Mouse (Mus musculus) cerebellum, adult 2 months (tissue): ENCODE measurements around the gene Islr. TPM values are rescaled to one million over a fixed set of nuclear protein-coding genes. Genes with fewer than 3 reads are reported as not detected.
A peak's percentile ranks its signal among the peaks of the same experiment; 100 is the strongest.

Experiments
- DNase-seq, 2 experiments: peaks; one replicate each; pipeline ENCODE4 v3.0.0; 2021
- H3K27ac ChIP-seq: fragments of 200-500 bp; 2 replicates; pipeline ENCODE4 v1.5.1; 2012; ENCODE audit warnings: low read length, control low read depth, inconsistent platforms; ENCODE audit not compliant: insufficient read depth
- H3K27me3 ChIP-seq: fragments of 200-500 bp; 2 replicates; pipeline ENCODE4 v1.6.1; 2012; ENCODE audit warnings: inconsistent platforms, mild to moderate bottlenecking, low read length, moderate library complexity; ENCODE audit not compliant: control insufficient read depth, insufficient read depth
- H3K4me1 ChIP-seq: fragments of 200-500 bp; 2 replicates; pipeline ENCODE4 v1.6.1; 2011; ENCODE audit warnings: low read length; ENCODE audit not compliant: control insufficient read depth, insufficient read depth
- H3K4me3 ChIP-seq: fragments of 200-500 bp; replicated peaks from 2 replicates; pipeline ENCODE3; 2011; ENCODE audit warnings: mild to moderate bottlenecking, low read depth, low read length, control low read depth; ENCODE audit not compliant: insufficient read depth
- CTCF ChIP-seq: fragments of 200-500 bp; IDR thresholded peaks from 2 replicates; pipeline ENCODE4 v1.5.1; 2011; ENCODE audit warnings: low read depth, mild to moderate bottlenecking, control low read depth, low read length, moderate library complexity, borderline replicate concordance; ENCODE audit not compliant: insufficient read depth
- POLR2A ChIP-seq: fragments of 200-500 bp; IDR thresholded peaks from 2 replicates; pipeline ENCODE4 v1.6.1; 2011; ENCODE audit warnings: low read length, control low read depth, borderline replicate concordance; ENCODE audit not compliant: insufficient read depth
- WGBS: fragments of 180-500 bp; shearing (Covaris S2); methylation state at CpG from one replicate; pipeline ENCODE4 v1.1.7; 2018; 5-methylcytosine and 5-hydroxymethylcytosine counted together
- polyA plus RNA-seq: library from polyadenylated mRNA; depleted of rRNA; stranded (reverse); fragments of >200 nt; gene quantifications from 2 replicates; pipeline ENCODE4 v1.2.3, GENCODE M21; 2012

Gene Islr
- polyA plus RNA-seq, 1 experiment: 6.4 TPM

- DNase-seq: peak; percentile 76 to 78
- Histone ChIP-seq H3K4me3 (peak overlapping the region; percentile 34), H3K27ac (0 out of 2 replicates have a peak overlapping the region, but pooled peaks have one; percentile 22), H3K27me3 (no peaks in the 10 kb centered on the region), H3K4me1 (peaks cover 6% of the 10 kb centered on the region; the same call in 1 of the 2 replicates)
- 9% methylated on average over 25 of the region's 25 CpGs for WGBS
- peak; percentile 66 for TF ChIP-seq CTCF
- TF ChIP-seq POLR2A: no peak
Observed at GRCm38 (mm10) chr9:58247064-58247759, 43.1 kb upstream of the Islr start.

GRCm38 (mm10) chr9:58246083-58246591, 42.0 kb upstream of the Islr start:
- Histone ChIP-seq H3K4me1 (peaks cover 6% of the 10 kb centered on the region; the same call in 1 of the 2 replicates), H3K27ac (no peak overlapping the region), H3K4me3 (no peak overlapping the region), H3K27me3 (no peaks in the 10 kb centered on the region)
- WGBS: 80% methylated on average over 4 of the region's 4 CpGs
- no peak for TF ChIP-seq CTCF
- TF ChIP-seq POLR2A: no peak
- no peak for DNase-seq

- no peak overlapping the region for H3K27ac ChIP-seq
- WGBS: 94% methylated on average over 6 of the region's 6 CpGs
- no peak for TF ChIP-seq CTCF
- no peak for TF ChIP-seq POLR2A
Observed at GRCm38 (mm10) chr9:58243696-58244095, 39.6 kb upstream of the Islr start.

GRCm38 (mm10) chr9:58242696-58243095, 38.6 kb upstream of the Islr start:
- Histone ChIP-seq H3K4me3 (no peak overlapping the region), H3K27me3 (no peaks in the 10 kb centered on the region), H3K27ac (no peak overlapping the region), H3K4me1 (0 out of 2 replicates have a peak, but pooled peaks cover 3% of the 10 kb centered on the region)
- TF ChIP-seq POLR2A: no peak
- no peak for TF ChIP-seq CTCF
- 88% methylated on average over 5 of the region's 5 CpGs for WGBS
- DNase-seq: no peak

More at GRCm38 (mm10) chr9:58243696-58244095, 39.6 kb upstream of the Islr start:
- no peak overlapping the region for H3K4me3 ChIP-seq
- peaks cover 4% of the 10 kb centered on the region; the same call in 1 of the 2 replicates for H3K4me1 ChIP-seq
- no peaks in the 10 kb centered on the region for H3K27me3 ChIP-seq
- no peak for DNase-seq

DNA sequence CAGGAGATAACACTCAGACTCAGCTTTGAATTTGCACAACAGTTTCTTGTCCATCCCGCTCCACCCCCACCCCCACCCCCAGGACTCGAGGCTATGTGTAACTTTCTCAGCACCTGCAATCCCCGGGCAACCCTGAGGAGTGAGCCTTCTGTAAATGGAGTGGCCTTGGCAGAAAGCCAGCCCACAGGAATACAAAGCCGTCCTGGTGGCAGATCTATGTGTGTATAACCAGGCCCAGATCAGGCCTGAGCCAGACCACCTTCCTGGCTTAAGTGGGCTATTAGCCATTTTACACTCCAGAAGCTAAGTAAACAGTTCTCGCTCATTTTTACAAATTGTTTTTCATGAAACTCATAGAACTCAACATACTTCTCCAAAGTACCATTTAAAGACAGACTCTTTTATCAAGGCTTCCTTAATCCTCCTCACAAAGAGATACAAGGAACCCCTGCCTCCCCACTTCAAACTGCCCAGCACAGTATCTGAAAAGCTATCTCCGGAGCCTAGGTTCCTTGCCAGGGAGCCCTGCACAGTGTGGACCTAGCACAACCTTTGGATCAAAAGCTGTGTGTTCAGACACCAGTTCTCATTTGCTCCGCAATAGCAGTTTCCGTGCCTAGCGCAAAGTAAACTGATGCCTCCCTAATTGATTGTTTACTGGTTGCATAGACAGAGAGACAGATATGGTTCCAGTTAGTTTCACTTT, 37.8 kb upstream of the Islr start:
- Histone ChIP-seq H3K4me1 (no peaks in the 10 kb centered on the region), H3K4me3 (no peak overlapping the region), H3K27me3 (no peaks in the 10 kb centered on the region), H3K27ac (no peak overlapping the region)
- peak; percentile 29 to 36 for DNase-seq
- TF ChIP-seq CTCF (no peak), POLR2A (no peak)
- WGBS: 55% methylated on average over 9 of the region's 9 CpGs

DNA sequence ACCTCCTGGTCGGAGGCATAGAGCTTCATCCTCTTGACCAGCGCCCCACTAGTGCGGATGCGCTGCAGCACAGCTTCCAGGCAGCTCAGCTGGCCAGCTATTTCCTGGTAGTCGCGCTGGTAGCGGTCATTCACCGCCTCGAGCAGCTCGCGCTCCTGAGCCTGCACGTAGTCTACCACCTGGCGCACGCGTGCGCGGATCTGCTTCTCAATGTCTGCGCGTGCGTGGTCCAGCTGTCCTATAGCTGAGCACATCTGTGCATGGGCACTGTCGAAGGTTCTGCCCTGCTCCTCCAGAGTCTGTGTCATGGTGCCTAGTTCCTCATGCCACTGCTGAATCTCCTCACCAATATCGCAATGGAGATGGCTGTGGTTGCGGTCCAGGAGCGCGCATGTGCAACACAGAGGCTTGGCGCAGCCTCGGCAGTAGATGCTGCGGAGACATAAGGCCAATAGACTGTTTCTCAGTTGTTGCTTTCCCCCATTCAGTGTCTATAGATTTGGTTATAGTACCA, 30.5 kb upstream of the Islr start:
- TF ChIP-seq POLR2A (no peak), CTCF (no peak)
- no peak overlapping the region for H3K27ac ChIP-seq
- no peak for DNase-seq
- H3K4me3 ChIP-seq: no peak overlapping the region
- no peaks in the 10 kb centered on the region for H3K4me1 ChIP-seq
- H3K27me3 ChIP-seq: no peaks in the 10 kb centered on the region
- WGBS: 97% methylated on average over 28 of the region's 28 CpGs

- no peaks in the 10 kb centered on the region for H3K4me1 ChIP-seq
- 79% methylated on average over 5 of the region's 5 CpGs for WGBS
- no peak for TF ChIP-seq POLR2A
- TF ChIP-seq CTCF: no peak
- no peak overlapping the region for H3K4me3 ChIP-seq
- H3K27ac ChIP-seq: no peak overlapping the region
- no peak for DNase-seq
- H3K27me3 ChIP-seq: no peaks in the 10 kb centered on the region
Observed at GRCm38 (mm10) chr9:58232374-58232773, 28.3 kb upstream of the Islr start.

DNA sequence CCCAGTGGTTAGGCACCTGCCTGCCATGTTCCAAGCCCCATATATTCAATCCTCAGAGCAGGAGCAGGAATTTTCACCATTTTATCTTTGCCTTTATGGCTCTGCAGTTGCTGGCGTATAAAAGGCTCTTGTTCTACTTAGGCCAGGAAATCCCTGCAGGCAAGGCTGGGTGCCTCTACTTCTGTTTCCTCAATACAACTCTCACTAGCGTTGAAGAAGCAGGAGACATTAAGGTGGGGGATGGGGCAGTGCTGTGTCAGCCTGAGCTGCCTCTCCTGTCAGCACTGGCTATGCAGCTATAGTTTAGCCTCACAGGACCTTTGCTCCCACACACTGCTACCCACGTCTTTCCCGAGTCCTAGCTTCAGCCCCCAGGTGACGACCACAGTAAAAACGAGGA, 27.6 kb upstream of the Islr start:
- 87% methylated on average over 6 of the region's 6 CpGs for WGBS
- Histone ChIP-seq H3K4me1 (no peaks in the 10 kb centered on the region), H3K27me3 (no peaks in the 10 kb centered on the region), H3K4me3 (no peak overlapping the region), H3K27ac (no peak overlapping the region)
- no peak for TF ChIP-seq POLR2A
- TF ChIP-seq CTCF: no peak
- no peak for DNase-seq
